Mouse (Mus musculus) telencephalon, adult 2 months (tissue): Measurements from ENCODE around the gene Aurka.
A peak's percentile ranks its signal among the peaks of the same experiment; 100 is the strongest.

ENCODE experiments used
- DNase-seq: peaks from one replicate; pipeline ENCODE4 v3.0.0-alpha.2; 2011; ENCODE audit warnings: low read depth, low spot score

The Aurka gene

GRCm38 (mm10) chr2:172370411-172371223 is at the start of gene Aurka, which contains the start of gene Cstf1:
TSS of gene Aurka (minus strand) at chr2:172370535.
TSS of gene Cstf1 (plus strand) at chr2:172370681.
- peak; percentile 95 for DNase-seq

GRCm38 (mm10) chr2:172418208-172418607 is 47.9 kb upstream of the Aurka start:
- no peak for DNase-seq

GRCm38 (mm10) chr2:172416876-172417275 is 46.5 kb upstream of the Aurka start:
- DNase-seq = no peak

- no peak for DNase-seq
These were observed 45.9 kb upstream of the Aurka start for GRCm38 (mm10) chr2:172416218-172416617.

GRCm38 (mm10) chr2:172413894-172414293 is 43.6 kb upstream of the Aurka start:
- no peak for DNase-seq

- DNase-seq = no peak
These were observed 42.9 kb upstream of the Aurka start for GRCm38 (mm10) chr2:172413273-172413672.

GRCm38 (mm10) chr2:172412454-172412853 is 42.1 kb upstream of the Aurka start:
- no peak for DNase-seq

- no peak for DNase-seq
These were observed 40.8 kb upstream of the Aurka start for GRCm38 (mm10) chr2:172411091-172411490.

GRCm38 (mm10) chr2:172410686-172411085 is 40.4 kb upstream of the Aurka start:
- DNase-seq = no peak

DNA sequence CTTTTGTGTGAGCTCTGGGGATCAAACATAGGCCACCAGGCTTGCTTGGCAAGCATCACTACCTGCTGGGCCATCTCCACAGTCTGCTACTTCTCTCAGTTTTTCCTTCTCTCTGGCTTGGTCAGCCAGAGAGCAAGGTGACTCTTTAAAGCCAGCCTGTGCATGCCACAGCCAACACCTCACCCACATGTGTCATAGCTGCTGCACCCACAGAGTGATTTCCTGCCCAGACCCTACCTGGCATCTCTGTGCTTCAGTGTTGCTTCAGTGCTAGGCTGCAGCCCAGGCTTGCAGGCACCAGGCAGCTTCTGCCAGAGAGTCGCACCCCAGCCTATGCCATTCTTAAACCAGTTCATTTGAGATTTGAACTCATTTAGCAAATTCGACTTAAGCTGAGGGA is 37.2 kb upstream of the Aurka start:
- no peak for DNase-seq

DNA sequence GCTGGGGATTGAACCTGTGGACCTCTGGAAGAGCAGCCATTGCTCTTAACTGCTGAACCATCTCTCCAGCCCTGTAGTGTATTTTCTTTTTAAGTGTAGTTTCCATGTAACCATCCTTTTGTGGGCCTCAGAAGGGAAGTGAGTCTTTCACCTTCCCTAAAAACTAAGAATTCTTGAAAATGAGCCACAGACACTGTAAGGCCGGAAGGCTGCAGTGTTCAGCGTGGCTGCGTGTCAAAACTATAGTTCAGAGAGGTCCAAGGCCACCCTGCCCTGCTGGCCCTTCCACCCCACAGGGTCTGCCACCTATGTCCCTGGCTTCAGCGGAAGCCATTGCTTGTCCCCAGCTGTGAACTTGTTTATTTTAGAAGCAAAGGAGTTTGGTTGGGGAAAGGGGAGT is 35.8 kb upstream of the Aurka start:
- DNase-seq = no peak

DNA sequence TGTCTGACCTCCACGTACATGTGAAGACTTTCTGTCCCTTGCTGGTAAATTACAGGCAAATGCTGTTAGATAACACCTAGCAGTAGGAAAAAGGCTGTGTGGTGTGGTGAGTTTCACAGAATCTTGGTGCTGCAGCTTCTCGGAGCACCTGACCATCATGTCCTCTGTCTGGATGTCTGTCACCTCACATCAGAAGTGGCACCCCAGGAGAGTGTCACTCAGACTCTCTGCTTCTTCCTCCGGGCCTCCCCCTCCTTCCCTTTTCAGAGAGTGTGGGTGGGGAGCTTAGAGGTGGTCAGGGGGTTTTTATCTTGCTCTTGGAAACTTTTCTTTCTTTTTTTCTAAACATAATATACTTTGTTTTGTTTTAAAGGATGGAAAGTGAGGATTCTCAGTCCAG is 34.7 kb upstream of the Aurka start:
- DNase-seq = no peak

DNA sequence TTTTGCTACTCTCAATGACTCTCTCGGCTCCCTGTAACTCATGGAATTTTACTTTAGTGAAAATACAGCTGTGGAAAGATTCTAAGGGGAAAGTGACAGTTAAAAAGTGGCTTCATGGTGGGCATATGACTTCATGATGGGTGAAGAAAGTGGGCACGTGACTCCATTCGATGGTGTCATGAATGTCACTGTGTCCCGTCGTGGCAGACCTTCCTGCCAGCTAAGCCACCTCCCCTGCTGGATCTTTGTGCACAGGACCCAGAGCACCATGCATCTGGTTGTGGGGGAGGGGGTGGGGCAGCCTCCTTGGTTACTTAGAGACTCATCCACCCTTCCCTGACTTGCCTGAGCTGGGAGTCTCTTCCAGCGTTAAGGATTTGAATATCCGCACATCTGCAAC is 33.9 kb upstream of the Aurka start:
- no peak for DNase-seq

GRCm38 (mm10) chr2:172401116-172401825 is 30.9 kb upstream of the Aurka start:
- DNase-seq = no peak

DNA sequence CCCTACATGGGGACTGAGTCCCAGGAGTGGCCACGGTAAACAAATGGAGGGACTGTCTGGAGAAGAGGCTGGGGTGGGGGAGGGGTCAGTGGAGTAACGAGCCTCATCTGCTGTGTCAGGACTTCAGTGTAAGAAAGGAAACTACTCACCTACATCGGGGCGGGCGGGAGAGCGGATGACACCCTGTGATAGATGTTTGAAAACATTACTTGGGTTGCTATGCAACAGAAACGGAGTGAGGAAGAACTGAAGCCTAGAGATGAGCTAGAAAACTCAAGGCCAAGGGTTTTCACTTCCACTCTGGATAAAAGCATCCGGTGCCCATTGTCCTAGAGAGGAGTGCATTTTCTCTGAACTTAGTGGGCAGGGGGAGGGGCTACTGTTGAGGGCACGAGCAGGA is 29.6 kb upstream of the Aurka start:
- no peak for DNase-seq

DNA sequence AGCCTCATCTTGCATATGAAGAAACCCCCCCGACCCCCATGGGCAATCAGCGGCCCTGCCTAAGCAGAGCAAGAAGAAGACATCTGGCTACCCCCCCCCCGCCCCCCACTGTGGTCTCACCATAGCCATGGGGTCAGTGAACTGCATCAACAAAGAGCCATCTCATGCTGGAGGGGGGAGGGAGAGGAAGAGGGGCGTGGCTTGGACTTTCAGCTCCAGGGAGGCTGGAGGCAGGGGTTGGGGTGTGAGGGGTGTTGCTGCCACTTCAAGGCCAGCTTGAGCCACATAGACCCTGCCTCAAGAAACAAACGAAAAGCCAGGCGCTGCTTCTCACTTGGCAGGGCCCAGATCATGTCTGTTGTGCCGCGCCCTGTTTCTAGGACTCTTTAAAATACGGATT is 25.6 kb upstream of the Aurka start:
- no peak for DNase-seq

- DNase-seq = no peak
These were observed 24.3 kb upstream of the Aurka start for GRCm38 (mm10) chr2:172394671-172395070.

DNA sequence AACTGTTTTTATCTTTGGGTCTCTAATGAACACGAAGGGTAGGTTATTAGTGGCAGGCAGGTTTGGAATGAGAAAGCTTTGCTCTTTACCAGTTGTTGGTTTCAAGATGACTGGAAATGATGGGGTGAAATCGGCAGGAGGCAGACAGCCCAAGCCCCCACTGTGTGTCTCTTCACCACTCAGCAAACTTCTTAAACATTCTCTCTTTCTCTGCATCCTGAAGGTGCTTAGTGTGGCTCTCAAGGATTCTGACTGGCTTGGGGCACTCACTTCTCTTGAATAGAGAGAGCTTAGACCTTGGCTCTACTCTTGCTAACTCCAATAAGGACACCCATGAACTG is 23.7 kb upstream of the Aurka start:
- DNase-seq = no peak

- DNase-seq = no peak
These were observed 23.2 kb upstream of the Aurka start, which contains the start of gene Cass4 for GRCm38 (mm10) chr2:172393391-172394051. TSS of gene Cass4 (plus strand) at chr2:172393794.

DNA sequence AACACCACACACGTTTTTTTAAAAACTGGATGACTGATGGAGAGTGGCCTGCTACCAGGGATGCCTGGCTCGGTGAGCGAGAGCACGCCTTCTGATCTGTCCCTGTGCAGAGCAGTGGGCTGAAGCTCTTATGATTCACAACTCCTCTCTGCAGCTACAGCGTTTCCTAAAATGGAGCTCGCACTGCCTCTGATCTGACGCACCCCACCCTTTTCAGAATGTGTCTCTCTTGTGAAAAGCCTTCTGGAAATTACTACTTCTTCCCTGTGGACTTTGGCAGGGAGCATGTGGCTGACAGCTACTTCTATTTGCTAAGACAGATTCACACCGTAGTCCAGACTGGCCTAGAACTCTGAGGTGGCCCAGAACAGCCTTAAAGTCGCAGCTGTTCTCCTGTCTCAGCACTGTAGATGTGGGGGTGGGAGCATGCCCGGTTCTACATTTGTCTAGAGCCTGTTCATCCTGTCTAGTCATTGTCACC is 21.7 kb upstream of the Aurka start:
- peak; percentile 85 for DNase-seq

- DNase-seq = no peak
These were observed 20.0 kb upstream of the Aurka start for GRCm38 (mm10) chr2:172390341-172390740.

DNA sequence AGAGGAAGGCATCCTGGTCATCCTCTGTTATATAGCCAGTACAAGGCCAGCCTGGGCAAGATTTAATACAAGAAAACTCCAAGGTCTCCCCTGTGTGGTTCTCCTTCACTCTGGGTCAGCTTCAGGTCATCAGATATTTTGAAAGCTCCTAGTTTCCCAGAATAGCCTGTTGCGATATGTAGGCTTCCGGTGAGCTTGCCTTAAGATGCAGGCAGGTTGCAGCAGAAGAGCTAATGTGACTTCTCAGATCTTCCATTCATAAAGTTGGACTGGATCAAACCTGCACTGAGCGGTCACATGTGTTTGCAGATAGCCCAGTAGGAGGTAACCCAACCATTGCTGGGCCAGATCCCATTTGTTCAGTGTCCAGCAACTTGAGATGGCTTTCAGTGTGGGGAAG is 14.4 kb upstream of the Aurka start:
- DNase-seq = no peak
